13 mouse cellular contexts compared by ENCODE assay signal in genomic region chr10:71343130-71343529, GRCm38 (mm10). TPM values are rescaled to one million over a fixed set of nuclear protein-coding genes. Genes with fewer than 3 reads are reported as not detected.
DNase-seq lines count a peak whose midpoint lies in the region; ATAC-seq and TF ChIP-seq lines count a peak whose summit lies in the region.
"Had no signal": no experiment of that assay in that cellular context is flagged by ENCODE, and none has a peak within 500 bp of the region (broad histone marks: within the 10 kb centered on the region; RNA-seq: fewer than 3 reads in every experiment).

No protein-coding gene starts in this region.

- no peaks in the 10 kb centered on the region for H3K27me3 ChIP-seq in hindbrain, embryonic 12.5 days
- H3K27me3 ChIP-seq in hindbrain, embryonic 16.5 days (replicated peaks; ENCODE audit: control insufficient read depth, insufficient read depth, low read length) = no peaks in the 10 kb centered on the region
- no peaks in the 10 kb centered on the region for H3K27me3 ChIP-seq in midbrain, embryonic 13.5 days
- H3K27me3 ChIP-seq in midbrain, embryonic 15.5 days (replicated peaks) = no peaks in the 10 kb centered on the region
- no peaks in the 10 kb centered on the region for H3K27me3 ChIP-seq in limb, embryonic 10.5 days (ENCODE audit: low read depth, poor library complexity, severe bottlenecking)
- no peaks in the 10 kb centered on the region for H3K27me3 ChIP-seq in myocyte (ENCODE audit: control insufficient read depth, insufficient read depth, insufficient read length)

- H3K4me3 ChIP-seq in hindbrain, embryonic 12.5 days = no peak overlapping the region
- no peak overlapping the region for H3K4me3 ChIP-seq in hindbrain, embryonic 16.5 days (ENCODE audit: low read length)
- H3K4me3 ChIP-seq in midbrain, embryonic 13.5 days (replicated peaks) = no peak overlapping the region
- no peak overlapping the region for H3K4me3 ChIP-seq in midbrain, embryonic 15.5 days
- 0 out of 2 replicates have a peak overlapping the region, but pooled peaks have one; percentile 86 for H3K4me3 ChIP-seq in limb, embryonic 10.5 days
- no peak overlapping the region for H3K4me3 ChIP-seq in myocyte

- no peaks in the 10 kb centered on the region for H3K36me3 ChIP-seq in hindbrain, embryonic 12.5 days
- H3K36me3 ChIP-seq in hindbrain, embryonic 16.5 days (ENCODE audit: control insufficient read depth, insufficient read depth, low read length) = no peaks in the 10 kb centered on the region
- no peaks in the 10 kb centered on the region for H3K36me3 ChIP-seq in midbrain, embryonic 13.5 days
- H3K36me3 ChIP-seq in midbrain, embryonic 15.5 days (replicated peaks) = no peaks in the 10 kb centered on the region
- H3K36me3 ChIP-seq in limb, embryonic 10.5 days = no peaks in the 10 kb centered on the region
- no peaks in the 10 kb centered on the region for H3K36me3 ChIP-seq in myocyte (ENCODE audit: control insufficient read depth, insufficient read depth)

- H3K9ac ChIP-seq in hindbrain, embryonic 12.5 days = no peak overlapping the region
- no peak overlapping the region for H3K9ac ChIP-seq in hindbrain, embryonic 16.5 days (ENCODE audit: low read depth, low read length)
- no peak overlapping the region for H3K9ac ChIP-seq in midbrain, embryonic 13.5 days (replicated peaks)
- no peak overlapping the region for H3K9ac ChIP-seq in midbrain, embryonic 15.5 days

- no peak for DNase-seq in limb, embryonic 10.5 days (ENCODE audit: low spot score)
- DNase-seq in left cerebral cortex, postnatal 36 days (ENCODE audit: low spot score in 2 of 2) = no peak
- DNase-seq: cerebellum, adult 18-20 months; gastrocnemius, adult 2 months; heart, postnatal 36 days; lung, embryonic 14.5 days; right cerebral cortex, postnatal 4 days had no signal

- H3K79me2 ChIP-seq in myocyte (ENCODE audit: control insufficient read depth, insufficient read depth) = peaks cover 43% of the 10 kb centered on the region

- H3K4me1 ChIP-seq in hindbrain, embryonic 12.5 days = peaks cover 25% of the 10 kb centered on the region
- H3K4me1 ChIP-seq in hindbrain, embryonic 16.5 days (ENCODE audit: control insufficient read depth, insufficient read depth, low read depth, low read length) = peaks cover 16% of the 10 kb centered on the region
- peaks cover 32% of the 10 kb centered on the region for H3K4me1 ChIP-seq in midbrain, embryonic 13.5 days (replicated peaks)
- peaks cover 44% of the 10 kb centered on the region for H3K4me1 ChIP-seq in midbrain, embryonic 15.5 days
- H3K4me1 ChIP-seq in limb, embryonic 10.5 days = peaks cover 41% of the 10 kb centered on the region

- no peak overlapping the region for H3K27ac ChIP-seq in hindbrain, embryonic 12.5 days
- no peak overlapping the region for H3K27ac ChIP-seq in hindbrain, embryonic 16.5 days (ENCODE audit: low read depth, low read length)
- no peak overlapping the region for H3K27ac ChIP-seq in midbrain, embryonic 13.5 days
- no peak overlapping the region for H3K27ac ChIP-seq in midbrain, embryonic 15.5 days
- no peak overlapping the region for H3K27ac ChIP-seq in limb, embryonic 10.5 days

- TF ChIP-seq POLR2A in myocyte (IDR thresholded peaks at IDR 0.05; ENCODE audit: insufficient read length, low read depth) = no peak

- no peak overlapping the region for H3ac ChIP-seq in myocyte (ENCODE audit: control insufficient read depth, insufficient read length)

- WGBS in hindbrain, embryonic 12.5 days = 84% methylated on average over 3 of the region's 3 CpGs
- WGBS in hindbrain, embryonic 16.5 days = 89% methylated on average over 3 of the region's 3 CpGs
- 86% methylated on average over 3 of the region's 3 CpGs for WGBS in midbrain, embryonic 13.5 days
- WGBS in midbrain, embryonic 15.5 days = 88% methylated on average over 3 of the region's 3 CpGs
- WGBS in limb, embryonic 10.5 days = 91% methylated on average over 3 of the region's 3 CpGs

- intact Hi-C loops in left cerebral cortex, postnatal 36 days (cut with DNase I) = no loop called here

- H3K9me3 ChIP-seq in hindbrain, embryonic 12.5 days (replicated peaks) = no peaks in the 10 kb centered on the region
- H3K9me3 ChIP-seq in hindbrain, embryonic 16.5 days (ENCODE audit: control insufficient read depth, low read length) = no peaks in the 10 kb centered on the region
- H3K9me3 ChIP-seq in midbrain, embryonic 13.5 days = no peaks in the 10 kb centered on the region
- H3K9me3 ChIP-seq in midbrain, embryonic 15.5 days = no peaks in the 10 kb centered on the region
- no peaks in the 10 kb centered on the region for H3K9me3 ChIP-seq in limb, embryonic 10.5 days (replicated peaks)

- H3K4me2 ChIP-seq in hindbrain, embryonic 12.5 days (replicated peaks) = peak overlapping the region; percentile 75
- no peak overlapping the region for H3K4me2 ChIP-seq in hindbrain, embryonic 16.5 days (ENCODE audit: low read length)
- H3K4me2 ChIP-seq in midbrain, embryonic 13.5 days (replicated peaks) = peak overlapping the region; percentile 78; the same call in 1 of the 2 replicates
- H3K4me2 ChIP-seq in midbrain, embryonic 15.5 days = no peak overlapping the region
- H3K4me2 ChIP-seq in myocyte (ENCODE audit: low read depth) = peak overlapping the region; percentile 92

- ATAC-seq in hindbrain, embryonic 12.5 days (ENCODE audit: low FRiP score) = no peak
- no peak for ATAC-seq in hindbrain, embryonic 16.5 days
- no peak for ATAC-seq in midbrain, embryonic 13.5 days
- no peak for ATAC-seq in midbrain, embryonic 15.5 days (replicated peaks)
- ATAC-seq: intestine, postnatal 0 days had no signal

TF ChIP-seq in myocyte, 11 proteins besides CTCF, POLR2A, EP300 and RAD21:
- TF ChIP-seq TCF12 (IDR thresholded peaks at IDR 0.05; ENCODE audit: insufficient read depth, poor library complexity, severe bottlenecking) (no peak), MYOD1 (IDR thresholded peaks at IDR 0.05; ENCODE audit: control insufficient read depth in 1 of 3, insufficient read length in 2 of 3, low read depth in 2 of 3) (no peak)
TF ChIP-seq in myocyte: peak in this region for 0.

RNA-seq across cellular contexts. Expression of gene Cisd1, which starts 1.6 kb away (rescaled TPM):
- polyA plus RNA-seq in hindbrain, embryonic 12.5 days (2016; fragmentation: Nextera tagmentation; extraction: Ambion mirVana) = 137 and 154 TPM in 2 replicates
- 308 and 365 TPM in 2 replicates for polyA plus RNA-seq in hindbrain, embryonic 16.5 days (2015; fragmentation: Nextera tagmentation; extraction: Ambion mirVana)
- polyA plus RNA-seq in midbrain, embryonic 13.5 days (2015; fragmentation: Nextera tagmentation; extraction: Ambion mirVana) = 222 and 228 TPM in 2 replicates
- polyA plus RNA-seq in midbrain, embryonic 15.5 days (2015; fragmentation: Nextera tagmentation; extraction: Ambion mirVana) = 257 and 277 TPM in 2 replicates
- 112 and 125 TPM in 2 replicates for polyA plus RNA-seq in limb, embryonic 10.5 days (2016; fragmentation: Nextera tagmentation; extraction: Ambion mirVana)
- 124 TPM for polyA plus RNA-seq in myocyte (2012; fragmentation: generic; extraction: Trizol)
- total RNA-seq in left cerebral cortex, postnatal 36 days (2021) = 100 to 1,000 TPM; 120 to 139 TPM

RNA-seq across cellular contexts. Expression of gene Ipmk, which starts 4.4 kb away (rescaled TPM):
- 23.4 and 24.8 TPM in 2 replicates for polyA plus RNA-seq in hindbrain, embryonic 12.5 days (2016; fragmentation: Nextera tagmentation; extraction: Ambion mirVana)
- polyA plus RNA-seq in hindbrain, embryonic 16.5 days (2015; fragmentation: Nextera tagmentation; extraction: Ambion mirVana) = 14.1 and 15.9 TPM in 2 replicates
- 16.3 and 17.7 TPM in 2 replicates for polyA plus RNA-seq in midbrain, embryonic 13.5 days (2015; fragmentation: Nextera tagmentation; extraction: Ambion mirVana)
- 17.9 and 18.2 TPM in 2 replicates for polyA plus RNA-seq in midbrain, embryonic 15.5 days (2015; fragmentation: Nextera tagmentation; extraction: Ambion mirVana)
- polyA plus RNA-seq in limb, embryonic 10.5 days (2016; fragmentation: Nextera tagmentation; extraction: Ambion mirVana) = 18.3 and 19.6 TPM in 2 replicates
- polyA plus RNA-seq in myocyte (2012; fragmentation: generic; extraction: Trizol) = 7.4 TPM
- total RNA-seq in left cerebral cortex, postnatal 36 days (2021) = 10 to 100 TPM; 29.7 to 30.3 TPM

RNA-seq across cellular contexts. Expression of gene Ube2d1, which starts 58.1 kb away (rescaled TPM):
- 146 and 171 TPM in 2 replicates for polyA plus RNA-seq in hindbrain, embryonic 12.5 days (2016; fragmentation: Nextera tagmentation; extraction: Ambion mirVana)
- 153 and 166 TPM in 2 replicates for polyA plus RNA-seq in hindbrain, embryonic 16.5 days (2015; fragmentation: Nextera tagmentation; extraction: Ambion mirVana)
- 173 and 176 TPM in 2 replicates for polyA plus RNA-seq in midbrain, embryonic 13.5 days (2015; fragmentation: Nextera tagmentation; extraction: Ambion mirVana)
- polyA plus RNA-seq in midbrain, embryonic 15.5 days (2015; fragmentation: Nextera tagmentation; extraction: Ambion mirVana) = 169 and 180 TPM in 2 replicates
- polyA plus RNA-seq in limb, embryonic 10.5 days (2016; fragmentation: Nextera tagmentation; extraction: Ambion mirVana) = 86.7 and 94.2 TPM in 2 replicates
- polyA plus RNA-seq in myocyte (2012; fragmentation: generic; extraction: Trizol) = 69.3 TPM
- total RNA-seq in left cerebral cortex, postnatal 36 days (2021) = 10 to 100 TPM; 49.9 to 51.8 TPM

Comparison
In these comparisons a context has a peak if more than half of its experiments do, and no peak if none do; other contexts are left out.
1. H3K4me2 ChIP-seq: peak in hindbrain, embryonic 12.5 days (single experiment), midbrain, embryonic 13.5 days (single experiment) and myocyte (single experiment); none in hindbrain, embryonic 16.5 days (single experiment) and midbrain, embryonic 15.5 days (single experiment).